Mouse (Mus musculus): ENCODE measurements at regions not wholly inside any gene's neighbourhood (a gene's known extent, or its start where the extent isn't known, plus 50 kb on each side); places are given as distances from the start of the nearest gene placed in this dataset.

GRCm38 (mm10) chr13:44394016-44394415, 335.3 kb upstream of the Jarid2 start:
- Histone ChIP-seq H3K36me3 (no peaks in the 10 kb centered on the region), H3K27ac (no peak overlapping the region), H3K9ac (no peak overlapping the region), H3K4me2 (no peak overlapping the region), H3K27me3 (no peaks in the 10 kb centered on the region), H3K4me3 (replicated peaks) (no peak overlapping the region), H3K9me3 (replicated peaks) (no peaks in the 10 kb centered on the region), H3K4me1 (0 out of 2 replicates have a peak, but pooled peaks cover 4% of the 10 kb centered on the region)
- no peak for ATAC-seq (replicated peaks; ENCODE audit: low FRiP score)
- 87% methylated on average over 5 of the region's 5 CpGs for WGBS

GRCm38 (mm10) chr13:44398613-44399369, 330.5 kb upstream of the Jarid2 start:
- WGBS: 87% methylated on average over 15 of the region's 15 CpGs
- H3K9me3 ChIP-seq (replicated peaks): no peaks in the 10 kb centered on the region
- ATAC-seq (replicated peaks; ENCODE audit: low FRiP score): no peak
- H3K4me3 ChIP-seq (replicated peaks): no peak overlapping the region
- H3K27me3 ChIP-seq: no peaks in the 10 kb centered on the region
- H3K4me1 ChIP-seq: 0 out of 2 replicates have a peak, but pooled peaks cover 4% of the 10 kb centered on the region
- no peak overlapping the region for H3K4me2 ChIP-seq
- H3K27ac ChIP-seq: no peak overlapping the region
- no peaks in the 10 kb centered on the region for H3K36me3 ChIP-seq
- no peak overlapping the region for H3K9ac ChIP-seq

DNA sequence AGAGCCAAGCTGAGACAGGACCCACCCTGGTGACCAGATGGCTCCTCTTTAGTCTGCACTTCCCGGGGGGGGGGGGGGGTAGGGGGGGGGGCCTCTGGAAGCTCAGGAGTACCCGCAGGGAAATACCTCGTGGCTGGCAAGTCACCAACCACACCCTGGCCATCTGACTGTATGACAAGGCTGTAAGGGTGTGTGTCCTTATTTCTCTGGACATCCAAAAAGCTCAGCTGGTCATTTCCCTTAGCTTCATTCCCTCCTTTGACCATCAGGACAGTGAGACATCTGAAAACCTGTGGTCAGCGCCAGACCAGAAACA, 329.9 kb upstream of the Jarid2 start:
- Histone ChIP-seq H3K27ac (no peak overlapping the region), H3K9me3 (replicated peaks) (no peaks in the 10 kb centered on the region), H3K4me3 (replicated peaks) (no peak overlapping the region), H3K4me1 (0 out of 2 replicates have a peak, but pooled peaks cover 4% of the 10 kb centered on the region), H3K36me3 (no peaks in the 10 kb centered on the region), H3K4me2 (no peak overlapping the region), H3K9ac (no peak overlapping the region), H3K27me3 (no peaks in the 10 kb centered on the region)
- WGBS: 65% methylated on average over 4 of the region's 4 CpGs
- ATAC-seq (replicated peaks; ENCODE audit: low FRiP score): no peak

DNA sequence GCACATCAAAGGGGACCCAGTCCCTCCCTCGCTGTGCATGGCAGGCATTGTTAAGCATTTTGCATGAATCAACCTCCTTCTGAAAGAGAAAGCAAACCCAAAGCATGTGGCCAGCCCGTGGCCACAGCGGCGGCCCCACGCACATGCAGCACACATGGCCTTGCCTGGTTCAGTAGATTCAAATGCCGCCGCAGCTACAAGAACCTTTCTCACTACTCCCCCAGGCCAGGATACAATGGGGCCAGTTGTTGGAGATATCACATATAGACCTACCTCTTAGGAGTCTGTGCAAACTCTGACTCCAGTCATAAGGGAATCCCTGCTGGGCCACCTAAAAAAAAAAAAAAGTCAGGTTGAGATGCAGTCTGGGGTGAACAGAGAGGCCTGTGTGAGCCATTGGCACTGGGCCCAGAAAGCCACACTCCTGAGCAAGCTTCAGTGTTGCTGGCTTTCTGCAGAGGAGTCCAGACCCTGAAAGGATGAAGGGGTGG, 329.4 kb upstream of the Jarid2 start:
- H3K9me3 ChIP-seq (replicated peaks): no peaks in the 10 kb centered on the region
- H3K27ac ChIP-seq: no peak overlapping the region
- no peak overlapping the region for H3K9ac ChIP-seq
- no peak for ATAC-seq (replicated peaks; ENCODE audit: low FRiP score)
- WGBS: 76% methylated on average over 7 of the region's 7 CpGs
- no peak overlapping the region for H3K4me2 ChIP-seq
- H3K36me3 ChIP-seq: no peaks in the 10 kb centered on the region
- no peak overlapping the region for H3K4me3 ChIP-seq (replicated peaks)
- 0 out of 2 replicates have a peak, but pooled peaks cover 4% of the 10 kb centered on the region for H3K4me1 ChIP-seq
- H3K27me3 ChIP-seq: no peaks in the 10 kb centered on the region

DNA sequence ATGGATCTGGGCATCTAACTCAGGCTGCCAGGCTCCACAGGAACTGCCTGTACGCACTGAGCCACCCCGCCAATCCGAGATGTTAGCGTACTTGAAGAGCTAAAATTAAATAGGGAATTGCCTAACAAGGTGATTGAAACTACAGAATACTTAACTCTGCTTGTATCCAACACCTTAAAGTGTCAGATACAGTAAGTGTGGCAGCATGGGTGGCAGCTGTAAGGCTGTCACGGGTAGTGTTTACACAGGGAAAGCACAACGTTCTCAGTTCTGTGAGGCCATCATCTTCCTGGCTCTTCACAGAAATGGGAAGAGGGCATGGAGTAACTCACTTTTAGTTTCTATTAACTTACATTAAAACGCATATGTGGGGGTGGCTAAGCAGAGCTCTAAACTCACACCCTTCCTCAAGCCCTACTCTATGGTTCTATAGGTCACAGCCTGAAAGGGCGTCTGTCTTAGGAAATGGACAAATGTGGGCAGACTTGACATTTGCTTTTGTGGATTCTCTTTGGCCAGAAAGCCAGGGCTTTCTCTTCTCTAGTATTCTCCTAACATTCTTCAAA, 325.2 kb upstream of the Jarid2 start:
- 81% methylated on average over 8 of the region's 8 CpGs for WGBS
- no peak overlapping the region for H3K4me3 ChIP-seq (replicated peaks)
- no peak overlapping the region for H3K9ac ChIP-seq
- no peak overlapping the region for H3K4me2 ChIP-seq
- no peaks in the 10 kb centered on the region for H3K9me3 ChIP-seq (replicated peaks)
- H3K27me3 ChIP-seq: no peaks in the 10 kb centered on the region
- no peaks in the 10 kb centered on the region for H3K36me3 ChIP-seq
- peaks cover 8% of the 10 kb centered on the region for H3K4me1 ChIP-seq
- no peak overlapping the region for H3K27ac ChIP-seq
- no peak for ATAC-seq (replicated peaks; ENCODE audit: low FRiP score)

- Histone ChIP-seq H3K4me3 (replicated peaks) (no peak overlapping the region), H3K9me3 (replicated peaks) (no peaks in the 10 kb centered on the region), H3K36me3 (no peaks in the 10 kb centered on the region), H3K27ac (no peak overlapping the region), H3K4me1 (peaks cover 18% of the 10 kb centered on the region), H3K9ac (no peak overlapping the region), H3K27me3 (no peaks in the 10 kb centered on the region), H3K4me2 (no peak overlapping the region)
- ATAC-seq (replicated peaks; ENCODE audit: low FRiP score): no peak
- WGBS: 88% methylated on average over 2 of the region's 2 CpGs
These were observed 322.0 kb upstream of the Jarid2 start for GRCm38 (mm10) chr13:44407307-44407706.

DNA sequence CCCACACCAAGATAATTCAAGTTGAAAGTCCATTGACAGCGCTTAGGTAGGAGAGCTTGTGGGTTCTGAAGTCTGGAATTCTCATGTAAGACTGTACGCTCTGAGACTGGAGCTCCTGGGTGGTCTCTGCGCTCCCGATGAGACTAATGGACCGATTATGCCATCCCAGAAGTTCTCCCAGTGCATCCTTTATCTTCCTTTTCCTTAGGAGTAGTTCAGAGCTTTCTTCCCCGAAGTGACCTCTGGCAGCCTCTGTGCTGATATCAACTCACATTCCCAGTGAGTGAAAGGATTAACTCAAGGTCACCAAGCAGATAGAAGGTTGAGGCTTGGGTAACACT, 320.7 kb upstream of the Jarid2 start:
- ATAC-seq (replicated peaks; ENCODE audit: low FRiP score): no peak
- Histone ChIP-seq H3K27ac (peak overlapping the region; percentile 82), H3K4me2 (no peak overlapping the region), H3K27me3 (no peaks in the 10 kb centered on the region), H3K9ac (no peak overlapping the region), H3K9me3 (replicated peaks) (no peaks in the 10 kb centered on the region), H3K36me3 (no peaks in the 10 kb centered on the region), H3K4me3 (replicated peaks) (no peak overlapping the region), H3K4me1 (peaks cover 26% of the 10 kb centered on the region)
- WGBS: 75% methylated on average over 6 of the region's 6 CpGs

- Histone ChIP-seq H3K9me3 (replicated peaks) (no peaks in the 10 kb centered on the region), H3K27ac (peak overlapping the region; percentile 82), H3K27me3 (no peaks in the 10 kb centered on the region), H3K4me3 (replicated peaks) (no peak overlapping the region), H3K4me2 (no peak overlapping the region), H3K36me3 (no peaks in the 10 kb centered on the region), H3K4me1 (peaks cover 26% of the 10 kb centered on the region), H3K9ac (no peak overlapping the region)
- 51% methylated on average over 14 of the region's 14 CpGs for WGBS
- peak; percentile 63 for ATAC-seq (replicated peaks; ENCODE audit: low FRiP score)
These were observed 320.1 kb upstream of the Jarid2 start for GRCm38 (mm10) chr13:44408960-44409719.

DNA sequence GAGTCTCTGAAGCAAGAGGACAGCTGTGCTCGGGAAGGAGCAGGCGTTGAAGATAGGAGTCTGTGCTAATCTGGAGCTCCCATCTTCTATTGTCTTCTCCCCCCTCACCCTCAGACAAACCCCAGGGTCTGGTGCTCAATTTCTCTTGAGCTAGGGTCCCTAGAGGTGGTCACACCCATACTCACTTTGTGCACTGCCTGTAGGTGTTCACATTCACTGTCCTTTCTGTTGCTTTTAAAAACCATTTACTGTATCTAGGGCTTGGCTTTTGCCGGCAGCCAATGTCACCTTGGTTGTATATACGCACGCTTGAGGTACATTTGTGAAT, 319.6 kb upstream of the Jarid2 start:
- Histone ChIP-seq H3K27ac (peak overlapping the region; percentile 82), H3K4me2 (no peak overlapping the region), H3K9ac (no peak overlapping the region), H3K27me3 (no peaks in the 10 kb centered on the region), H3K9me3 (replicated peaks) (no peaks in the 10 kb centered on the region), H3K4me1 (peaks cover 26% of the 10 kb centered on the region), H3K4me3 (replicated peaks) (no peak overlapping the region), H3K36me3 (no peaks in the 10 kb centered on the region)
- 66% methylated on average over 5 of the region's 5 CpGs for WGBS
- no peak for ATAC-seq (replicated peaks; ENCODE audit: low FRiP score)

- ATAC-seq (replicated peaks; ENCODE audit: low FRiP score): no peak
- WGBS: 91% methylated on average over 2 of the region's 2 CpGs
- H3K27ac ChIP-seq: no peak overlapping the region
These were observed 317.3 kb upstream of the Jarid2 start for GRCm38 (mm10) chr13:44411781-44412496.

GRCm38 (mm10) chr13:44413305-44413704, 316.0 kb upstream of the Jarid2 start:
- H3K4me3 ChIP-seq (replicated peaks): no peak overlapping the region
- WGBS: 39% methylated on average over 9 of the region's 9 CpGs
- no peaks in the 10 kb centered on the region for H3K9me3 ChIP-seq (replicated peaks)
- H3K27me3 ChIP-seq: no peaks in the 10 kb centered on the region
- 0 out of 2 replicates have a peak, but pooled peaks have one; percentile 24 for ATAC-seq (replicated peaks; ENCODE audit: low FRiP score)
- no peaks in the 10 kb centered on the region for H3K36me3 ChIP-seq
- no peak overlapping the region for H3K27ac ChIP-seq
- no peak overlapping the region for H3K4me2 ChIP-seq
- H3K4me1 ChIP-seq: peaks cover 55% of the 10 kb centered on the region
- H3K9ac ChIP-seq: no peak overlapping the region

More at GRCm38 (mm10) chr13:44411781-44412496, 317.3 kb upstream of the Jarid2 start:
- peaks cover 42% of the 10 kb centered on the region for H3K4me1 ChIP-seq
- H3K27me3 ChIP-seq: no peaks in the 10 kb centered on the region
- no peak overlapping the region for H3K4me3 ChIP-seq (replicated peaks)
- no peaks in the 10 kb centered on the region for H3K36me3 ChIP-seq
- no peak overlapping the region for H3K9ac ChIP-seq
- no peak overlapping the region for H3K4me2 ChIP-seq
- H3K9me3 ChIP-seq (replicated peaks): no peaks in the 10 kb centered on the region

DNA sequence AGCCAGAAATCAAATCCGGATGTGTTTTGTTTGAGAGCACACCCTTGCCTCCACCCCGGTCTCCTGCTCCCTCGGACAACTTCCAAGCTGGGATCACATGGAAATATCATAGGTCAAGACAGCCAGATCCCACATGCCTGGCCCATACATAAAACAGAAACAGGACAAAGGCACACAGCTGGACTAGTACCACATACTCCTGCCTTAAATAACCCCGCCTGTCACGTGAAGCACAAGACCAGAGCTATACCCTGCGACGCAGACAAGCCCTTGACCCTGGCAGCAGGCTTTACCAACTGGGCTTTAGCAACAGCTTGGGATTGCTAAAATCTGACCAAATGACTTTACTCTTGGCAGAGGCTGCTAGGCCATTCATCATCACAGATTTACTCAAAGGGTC, 313.3 kb upstream of the Jarid2 start:
- 33% methylated on average over 7 of the region's 7 CpGs for WGBS
- no peak overlapping the region for H3K9ac ChIP-seq
- no peak overlapping the region for H3K4me2 ChIP-seq
- peak overlapping the region; percentile 76; the same call in 1 of the 2 replicates for H3K27ac ChIP-seq
- no peaks in the 10 kb centered on the region for H3K27me3 ChIP-seq
- H3K36me3 ChIP-seq: no peaks in the 10 kb centered on the region
- no peak for ATAC-seq (replicated peaks; ENCODE audit: low FRiP score)
- peaks cover 63% of the 10 kb centered on the region for H3K4me1 ChIP-seq
- no peak overlapping the region for H3K4me3 ChIP-seq (replicated peaks)
- no peaks in the 10 kb centered on the region; the same call in 1 of the 2 replicates for H3K9me3 ChIP-seq (replicated peaks)
